Mouse (Mus musculus): Measurements from ENCODE around the gene Apbb2.

GRCm38 (mm10) chr5:66405305-66405704, 213.3 kb downstream of the Apbb2 start:
- TF ChIP-seq CTCF (IDR thresholded peaks at IDR 0.05; ENCODE audit: low read depth), result no peak
- no peak for TF ChIP-seq EP300 (IDR thresholded peaks at IDR 0.05; ENCODE audit: low read depth)

Measured in heart, postnatal 0 days (tissue).